Mouse (Mus musculus): Measurements from ENCODE around the gene Mobp. TPM values are rescaled to one million over a fixed set of nuclear protein-coding genes. Genes with fewer than 3 reads are reported as not detected.

The Mobp gene
- polyA plus RNA-seq, 1 experiment: 0.49 TPM

DNA sequence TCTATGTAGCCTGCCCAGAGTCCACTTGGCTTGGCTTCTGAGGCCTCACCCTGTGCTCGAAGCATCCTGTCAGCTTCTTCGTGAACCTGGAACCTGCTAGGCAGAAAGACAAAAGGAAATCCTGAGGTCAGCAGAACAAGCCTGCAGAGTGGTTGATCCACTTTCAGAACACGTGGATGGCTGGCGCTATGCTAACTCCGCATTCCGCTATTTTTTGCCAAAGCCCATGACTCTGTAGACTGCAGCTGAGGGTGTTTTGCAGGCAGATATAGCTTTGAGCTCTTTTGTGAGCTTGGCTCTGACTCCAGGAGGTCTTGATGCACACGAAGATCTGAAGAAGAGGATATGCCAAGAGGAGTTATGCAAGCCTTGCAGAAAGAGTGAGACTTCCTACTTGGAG, 43.2 kb downstream of the Mobp start:
- Histone ChIP-seq H3K27me3 (ENCODE audit: control insufficient read depth, insufficient read depth, low read length) (no peaks in the 10 kb centered on the region; the same call in 1 of the 2 replicates), H3K36me3 (ENCODE audit: control insufficient read depth, insufficient read depth, low read length) (no peaks in the 10 kb centered on the region), H3K4me3 (ENCODE audit: control insufficient read depth, low read depth, low read length) (no peak overlapping the region), H3K27ac (ENCODE audit: control insufficient read depth, insufficient read depth, low read depth, low read length) (no peak overlapping the region), H3K4me1 (ENCODE audit: control insufficient read depth, insufficient read depth, low read length) (peaks cover 5% of the 10 kb centered on the region)
- TF ChIP-seq POLR2A (IDR thresholded peaks at IDR 0.05; ENCODE audit: control insufficient read depth, low read depth, low read length): no peak
- no peak for TF ChIP-seq CTCF (IDR thresholded peaks at IDR 0.05; ENCODE audit: control insufficient read depth, insufficient read depth, insufficient replicate concordance, low read depth, low read length)

DNA sequence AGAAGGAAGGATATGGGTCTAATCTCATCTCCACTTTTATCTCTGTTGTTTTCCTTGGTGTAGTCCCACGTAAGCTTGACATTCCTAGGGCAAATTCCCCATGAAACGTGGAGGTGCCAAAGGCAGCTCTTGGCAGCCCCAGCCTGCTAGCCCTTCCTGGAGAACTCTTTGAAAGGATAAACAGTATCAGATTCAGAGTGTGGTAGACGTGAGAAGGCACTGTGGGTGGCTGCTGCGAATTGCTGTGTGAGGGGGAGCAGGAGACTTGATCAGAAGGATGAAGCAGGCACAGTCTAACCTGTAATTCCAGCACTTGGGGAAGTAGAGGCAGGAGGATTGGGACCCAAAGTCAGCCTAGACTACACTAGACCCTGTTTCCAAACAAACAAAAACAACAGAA, 51.4 kb downstream of the Mobp start:
- Histone ChIP-seq H3K36me3 (ENCODE audit: control insufficient read depth, insufficient read depth, low read length) (no peaks in the 10 kb centered on the region), H3K27ac (ENCODE audit: control insufficient read depth, insufficient read depth, low read depth, low read length) (no peak overlapping the region), H3K4me3 (ENCODE audit: control insufficient read depth, low read depth, low read length) (no peak overlapping the region), H3K27me3 (ENCODE audit: control insufficient read depth, insufficient read depth, low read length) (no peaks in the 10 kb centered on the region), H3K4me1 (ENCODE audit: control insufficient read depth, insufficient read depth, low read length) (peaks cover 4% of the 10 kb centered on the region)
- TF ChIP-seq POLR2A (IDR thresholded peaks at IDR 0.05; ENCODE audit: control insufficient read depth, low read depth, low read length) (no peak), CTCF (IDR thresholded peaks at IDR 0.05; ENCODE audit: control insufficient read depth, insufficient read depth, insufficient replicate concordance, low read depth, low read length) (no peak)

DNA sequence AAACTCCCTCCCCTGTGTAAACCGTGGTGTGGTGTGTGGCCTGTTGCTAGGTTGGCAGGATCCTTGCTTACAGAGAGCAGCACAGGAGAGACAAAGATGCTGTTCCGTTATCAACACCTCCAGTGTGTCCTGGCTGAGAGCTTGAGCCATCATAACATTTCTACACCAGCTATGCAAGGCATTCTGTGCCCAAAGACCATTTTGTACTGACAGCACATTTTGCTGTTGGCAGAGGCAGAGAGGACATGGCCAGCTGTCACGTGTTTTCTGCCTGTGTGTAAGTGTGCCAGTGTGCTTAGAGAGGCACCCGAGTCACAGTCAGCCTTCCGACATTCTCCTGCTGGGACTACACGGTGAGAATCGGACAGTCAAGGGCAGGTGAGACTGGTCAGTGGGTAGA, 52.2 kb downstream of the Mobp start:
- Histone ChIP-seq H3K27me3 (ENCODE audit: control insufficient read depth, insufficient read depth, low read length) (no peaks in the 10 kb centered on the region), H3K4me3 (ENCODE audit: control insufficient read depth, low read depth, low read length) (no peak overlapping the region), H3K4me1 (ENCODE audit: control insufficient read depth, insufficient read depth, low read length) (peaks cover 4% of the 10 kb centered on the region), H3K36me3 (ENCODE audit: control insufficient read depth, insufficient read depth, low read length) (no peaks in the 10 kb centered on the region), H3K27ac (ENCODE audit: control insufficient read depth, insufficient read depth, low read depth, low read length) (no peak overlapping the region)
- no peak for TF ChIP-seq CTCF (IDR thresholded peaks at IDR 0.05; ENCODE audit: control insufficient read depth, insufficient read depth, insufficient replicate concordance, low read depth, low read length)
- TF ChIP-seq POLR2A (IDR thresholded peaks at IDR 0.05; ENCODE audit: control insufficient read depth, low read depth, low read length): no peak

DNA sequence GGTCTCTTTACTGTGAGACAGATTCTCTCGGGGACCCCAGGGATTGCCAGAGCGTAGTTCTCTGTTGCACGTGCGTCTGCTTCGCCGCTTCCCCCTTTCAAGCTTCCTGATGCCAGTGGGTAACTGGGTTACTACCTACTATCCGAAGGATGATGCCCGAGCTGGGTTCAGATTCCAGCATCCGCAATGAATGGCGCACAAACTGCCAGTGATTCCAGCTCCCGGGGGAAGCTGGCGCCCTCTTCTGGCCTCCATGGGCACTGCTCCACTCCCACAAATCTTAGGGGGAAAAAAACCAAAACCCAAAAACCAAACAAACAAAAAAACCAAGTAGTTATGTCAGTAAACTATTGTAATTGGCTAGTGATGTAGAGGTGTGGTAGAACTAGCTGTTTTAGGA, 53.2 kb downstream of the Mobp start:
- Histone ChIP-seq H3K4me3 (ENCODE audit: control insufficient read depth, low read depth, low read length) (no peak overlapping the region), H3K36me3 (ENCODE audit: control insufficient read depth, insufficient read depth, low read length) (no peaks in the 10 kb centered on the region), H3K27me3 (ENCODE audit: control insufficient read depth, insufficient read depth, low read length) (no peaks in the 10 kb centered on the region), H3K4me1 (ENCODE audit: control insufficient read depth, insufficient read depth, low read length) (peaks cover 4% of the 10 kb centered on the region), H3K27ac (ENCODE audit: control insufficient read depth, insufficient read depth, low read depth, low read length) (no peak overlapping the region)
- no peak for TF ChIP-seq POLR2A (IDR thresholded peaks at IDR 0.05; ENCODE audit: control insufficient read depth, low read depth, low read length)
- peak; percentile 81 for TF ChIP-seq CTCF (IDR thresholded peaks at IDR 0.05; ENCODE audit: control insufficient read depth, insufficient read depth, insufficient replicate concordance, low read depth, low read length)

DNA sequence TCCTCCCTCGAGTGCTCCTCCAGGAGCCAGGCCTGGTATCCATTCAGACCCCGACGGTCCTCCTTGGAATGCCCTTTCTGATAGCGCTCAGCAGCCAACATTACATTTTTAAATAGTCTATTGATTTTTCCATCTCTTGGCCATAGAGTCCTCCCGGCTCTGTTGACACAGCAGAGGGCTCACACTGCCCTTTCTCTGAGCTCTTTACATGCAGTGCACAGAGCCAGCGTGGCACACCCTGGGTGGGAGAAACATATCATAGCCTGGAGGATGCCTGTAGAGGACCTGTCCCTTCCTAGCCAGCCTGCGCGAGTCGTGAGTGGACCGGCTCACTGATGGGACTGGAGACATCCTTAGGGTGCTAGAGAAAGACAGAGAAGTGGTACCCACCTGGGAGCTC, 54.4 kb downstream of the Mobp start:
- no peaks in the 10 kb centered on the region for H3K27me3 ChIP-seq (ENCODE audit: control insufficient read depth, insufficient read depth, low read length)
- peaks cover 4% of the 10 kb centered on the region for H3K4me1 ChIP-seq (ENCODE audit: control insufficient read depth, insufficient read depth, low read length)
- TF ChIP-seq CTCF (IDR thresholded peaks at IDR 0.05; ENCODE audit: control insufficient read depth, insufficient read depth, insufficient replicate concordance, low read depth, low read length): no peak
- H3K27ac ChIP-seq (ENCODE audit: control insufficient read depth, insufficient read depth, low read depth, low read length): no peak overlapping the region
- H3K4me3 ChIP-seq (ENCODE audit: control insufficient read depth, low read depth, low read length): no peak overlapping the region
- H3K36me3 ChIP-seq (ENCODE audit: control insufficient read depth, insufficient read depth, low read length): no peaks in the 10 kb centered on the region

DNA sequence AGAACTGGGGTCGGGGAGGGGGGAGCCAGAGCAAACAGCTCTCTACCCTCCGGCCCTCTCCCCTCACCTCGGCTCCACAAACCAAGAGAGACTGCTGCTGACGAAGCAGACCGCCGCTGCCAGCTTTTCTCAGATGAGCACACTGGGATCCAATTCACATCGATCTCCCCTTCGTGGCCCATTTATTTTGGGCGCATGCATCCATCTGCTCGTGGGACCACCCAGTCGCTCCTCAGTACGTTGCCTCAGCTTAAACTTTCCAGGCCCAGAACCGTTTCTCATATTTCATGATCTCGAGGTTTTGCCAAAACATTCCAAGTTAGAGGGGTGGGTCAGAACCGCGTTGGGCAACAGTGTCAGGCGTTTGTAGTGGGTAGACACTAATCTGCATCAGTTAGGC, 57.4 kb downstream of the Mobp start:
- Histone ChIP-seq H3K36me3 (ENCODE audit: control insufficient read depth, insufficient read depth, low read length) (no peaks in the 10 kb centered on the region), H3K27ac (ENCODE audit: control insufficient read depth, insufficient read depth, low read depth, low read length) (no peak overlapping the region), H3K4me3 (ENCODE audit: control insufficient read depth, low read depth, low read length) (no peak overlapping the region), H3K4me1 (ENCODE audit: control insufficient read depth, insufficient read depth, low read length) (peaks cover 4% of the 10 kb centered on the region), H3K27me3 (ENCODE audit: control insufficient read depth, insufficient read depth, low read length) (no peaks in the 10 kb centered on the region)
- no peak for TF ChIP-seq POLR2A (IDR thresholded peaks at IDR 0.05; ENCODE audit: control insufficient read depth, low read depth, low read length)
- no peak for TF ChIP-seq CTCF (IDR thresholded peaks at IDR 0.05; ENCODE audit: control insufficient read depth, insufficient read depth, insufficient replicate concordance, low read depth, low read length)

DNA sequence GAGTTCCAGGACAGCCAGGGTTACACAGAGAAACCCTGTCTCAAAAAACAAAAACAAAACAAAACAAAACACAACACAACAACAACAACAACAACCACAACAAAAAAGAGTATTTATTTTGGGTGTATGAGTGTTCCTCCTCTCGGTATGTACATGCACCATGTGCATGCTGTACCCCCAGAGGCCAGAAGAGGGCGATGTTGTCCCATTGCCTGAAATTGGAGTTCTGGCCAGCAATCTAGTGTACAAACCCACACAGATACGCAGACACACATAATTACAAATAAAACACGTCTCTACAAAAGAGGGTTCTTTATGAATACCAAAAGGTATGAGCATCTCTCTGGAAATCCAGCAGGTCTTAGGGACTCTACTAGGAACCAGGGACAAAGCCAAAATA, 60.6 kb downstream of the Mobp start:
- Histone ChIP-seq H3K4me1 (ENCODE audit: control insufficient read depth, insufficient read depth, low read length) (peaks cover 2% of the 10 kb centered on the region), H3K27me3 (ENCODE audit: control insufficient read depth, insufficient read depth, low read length) (no peaks in the 10 kb centered on the region), H3K36me3 (ENCODE audit: control insufficient read depth, insufficient read depth, low read length) (no peaks in the 10 kb centered on the region), H3K4me3 (ENCODE audit: control insufficient read depth, low read depth, low read length) (no peak overlapping the region), H3K27ac (ENCODE audit: control insufficient read depth, insufficient read depth, low read depth, low read length) (no peak overlapping the region)
- peak; percentile 90; the same call in 1 of the 2 replicates for TF ChIP-seq CTCF (IDR thresholded peaks at IDR 0.05; ENCODE audit: control insufficient read depth, insufficient read depth, insufficient replicate concordance, low read depth, low read length)
- TF ChIP-seq POLR2A (IDR thresholded peaks at IDR 0.05; ENCODE audit: control insufficient read depth, low read depth, low read length): no peak

DNA sequence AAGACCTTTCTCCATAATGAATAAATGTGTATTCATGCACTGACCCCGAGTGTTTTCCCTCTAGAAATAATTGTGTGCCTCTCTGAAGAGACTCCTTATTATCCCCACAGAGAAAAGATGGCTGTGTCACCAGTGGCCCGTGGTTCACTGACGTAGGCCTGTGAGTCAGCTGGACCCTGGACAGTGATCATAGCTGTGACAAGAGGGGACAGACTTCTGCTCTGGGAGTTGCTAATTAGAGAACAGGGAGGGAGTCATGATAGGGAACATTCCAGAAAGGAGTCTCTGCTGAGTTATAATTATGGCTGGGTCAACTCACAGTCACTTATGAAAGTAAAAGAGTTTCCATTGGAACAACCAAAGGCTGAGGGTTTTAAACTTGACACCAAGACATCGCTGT, 61.4 kb downstream of the Mobp start:
- Histone ChIP-seq H3K27ac (ENCODE audit: control insufficient read depth, insufficient read depth, low read depth, low read length) (no peak overlapping the region), H3K27me3 (ENCODE audit: control insufficient read depth, insufficient read depth, low read length) (no peaks in the 10 kb centered on the region), H3K4me1 (ENCODE audit: control insufficient read depth, insufficient read depth, low read length) (peaks cover 3% of the 10 kb centered on the region), H3K4me3 (ENCODE audit: control insufficient read depth, low read depth, low read length) (no peak overlapping the region), H3K36me3 (ENCODE audit: control insufficient read depth, insufficient read depth, low read length) (no peaks in the 10 kb centered on the region)
- no peak for TF ChIP-seq POLR2A (IDR thresholded peaks at IDR 0.05; ENCODE audit: control insufficient read depth, low read depth, low read length)
- no peak for TF ChIP-seq CTCF (IDR thresholded peaks at IDR 0.05; ENCODE audit: control insufficient read depth, insufficient read depth, insufficient replicate concordance, low read depth, low read length)

Measured in testis, adult 2 months (tissue).